Mouse (Mus musculus) CH12.LX (cell line): ENCODE measurements around the gene Prpf3. TPM values are rescaled to one million over a fixed set of nuclear protein-coding genes. Genes with fewer than 3 reads are reported as not detected.

ENCODE experiments used
- DNase-seq: peaks from one replicate; pipeline ENCODE4 v3.0.0-alpha.2; 2013; ENCODE audit errors: extremely low read depth
- H3K27ac ChIP-seq: 2 replicates; pipeline ENCODE4 v1.5.1; 2012; ENCODE audit warnings: low read depth, mild to moderate bottlenecking, control low read depth, moderate library complexity; ENCODE audit not compliant: insufficient read depth
- H3K27me3 ChIP-seq: replicated peaks from 2 replicates; pipeline ENCODE3; 2012; ENCODE audit warnings: inconsistent platforms
- H3K36me3 ChIP-seq, 2 experiments: replicated peaks in 1 of 2; 2 replicates each; pipeline versions ENCODE3 to v1.6.1; 2012; ENCODE audit warnings: inconsistent platforms in 1 of 2, low read length in 1 of 2, mild to moderate bottlenecking in 1 of 2, mixed read lengths in 1 of 2, moderate library complexity in 1 of 2; ENCODE audit not compliant: control insufficient read depth in 1 of 2, insufficient read depth in 1 of 2
- H3K4me1 ChIP-seq, 2 experiments: 2 replicates each; pipeline ENCODE4 v1.6.1; 2012; ENCODE audit warnings: inconsistent platforms in 1 of 2, moderate library complexity in 1 of 2; ENCODE audit not compliant: insufficient read depth in 2 of 2, control insufficient read depth in 1 of 2
- H3K4me2 ChIP-seq: 2 replicates; pipeline ENCODE4 v1.6.1; 2012; ENCODE audit warnings: low read depth, mild to moderate bottlenecking, control low read depth; ENCODE audit not compliant: poor library complexity, insufficient read depth, severe bottlenecking
- H3K4me3 ChIP-seq, 3 experiments: fragments of 150-350 bp in 1 of 3; sonication (generic) in 1 of 3; replicated peaks in 1 of 3; 2 replicates each; pipeline versions ENCODE3 to v1.5.1; 2011 to 2012; ENCODE audit warnings: low read depth in 2 of 3, low read length in 2 of 3, mild to moderate bottlenecking in 2 of 3, moderate library complexity in 2 of 3, control low read depth in 1 of 3, improper control_type of control experiment in 1 of 3, inconsistent platforms in 1 of 3, mixed read lengths in 1 of 3; ENCODE audit not compliant: poor library complexity in 1 of 3
- H3K79me2 ChIP-seq: replicated peaks from 2 replicates; pipeline ENCODE4 v1.6.1; 2012; ENCODE audit warnings: mild to moderate bottlenecking, moderate library complexity; ENCODE audit not compliant: control insufficient read depth, poor library complexity, insufficient read depth, severe bottlenecking; ENCODE audit errors: extremely low read depth
- H3K9ac ChIP-seq: 2 replicates; pipeline ENCODE4 v1.6.1; 2012; ENCODE audit warnings: low read depth, mild to moderate bottlenecking, control low read depth, moderate library complexity; ENCODE audit not compliant: insufficient read depth
- H3K9me3 ChIP-seq: replicated peaks from 2 replicates; pipeline ENCODE3; 2012; ENCODE audit warnings: low read length, inconsistent platforms, mixed read lengths
- CHD2 ChIP-seq: IDR thresholded peaks from 2 replicates; pipeline ENCODE4 v1.6.1; 2011; ENCODE audit warnings: low read length, improper control_type of control experiment
- CTCF ChIP-seq, 2 experiments: IDR thresholded peaks in 1 of 2; conservative IDR thresholded peaks in 1 of 2; 2 replicates each; pipeline ENCODE4 v1.5.1; 2011 to 2012; ENCODE audit warnings: low read depth in 2 of 2, low read length in 2 of 2, improper control_type of control experiment in 1 of 2, inconsistent platforms in 1 of 2, mild to moderate bottlenecking in 1 of 2, moderate library complexity in 1 of 2
- EP300 ChIP-seq: IDR thresholded peaks from 2 replicates; pipeline ENCODE4 v1.6.1; 2011; ENCODE audit warnings: low read length, improper control_type of control experiment
- ETS1 ChIP-seq: conservative IDR thresholded peaks from 2 replicates; pipeline ENCODE4 v1.6.1; 2012; ENCODE audit warnings: low read depth, mild to moderate bottlenecking, inconsistent platforms, low read length, improper control_type of control experiment, moderate library complexity
- IRF4 ChIP-seq: IDR thresholded peaks from 2 replicates; pipeline ENCODE4 v1.6.1; 2014; ENCODE audit warnings: low read depth, mild to moderate bottlenecking, inconsistent platforms, low read length, improper control_type of control experiment
- JUND ChIP-seq: conservative IDR thresholded peaks from 2 replicates; pipeline ENCODE4 v1.6.1; 2011; ENCODE audit warnings: low read depth, low read length, improper control_type of control experiment
- KAT2A ChIP-seq: IDR thresholded peaks from 2 replicates; pipeline ENCODE4 v1.6.1; 2012; ENCODE audit warnings: low read length, improper control_type of control experiment, inconsistent platforms; ENCODE audit not compliant: insufficient replicate concordance
- MAFK ChIP-seq: IDR thresholded peaks from 2 replicates; pipeline ENCODE4 v1.6.1; 2011; ENCODE audit warnings: low read length, improper control_type of control experiment; ENCODE audit not compliant: insufficient replicate concordance
- MAX ChIP-seq: IDR thresholded peaks from 2 replicates; pipeline ENCODE4 v1.6.1; 2011; ENCODE audit warnings: low read length, improper control_type of control experiment
- MAZ ChIP-seq: IDR thresholded peaks from 2 replicates; pipeline ENCODE4 v1.6.1; 2012; ENCODE audit warnings: low read depth, mild to moderate bottlenecking, inconsistent platforms, low read length, improper control_type of control experiment, moderate library complexity
- MYC ChIP-seq: IDR thresholded peaks from 2 replicates; pipeline ENCODE4 v1.6.1; 2011; ENCODE audit warnings: low read depth, mild to moderate bottlenecking, improper control_type of control experiment, low read length
- PAX5 ChIP-seq: IDR thresholded peaks from 2 replicates; pipeline ENCODE4 v1.6.1; 2012; ENCODE audit warnings: low read length, inconsistent platforms, mixed read lengths
- POLR2A ChIP-seq: IDR thresholded peaks from 2 replicates; pipeline ENCODE4 v1.6.1; 2011; ENCODE audit warnings: low read depth, mild to moderate bottlenecking, improper control_type of control experiment, low read length
- POLR2AphosphoS2 ChIP-seq: IDR thresholded peaks from 2 replicates; pipeline ENCODE4 v1.6.1; 2011; ENCODE audit warnings: low read depth, low read length, improper control_type of control experiment
- RCOR1 ChIP-seq: conservative IDR thresholded peaks from 2 replicates; pipeline ENCODE4 v1.6.1; 2012; ENCODE audit warnings: low read depth, mild to moderate bottlenecking, inconsistent platforms, low read length, improper control_type of control experiment
- SIN3A ChIP-seq: IDR thresholded peaks from 2 replicates; pipeline ENCODE4 v1.6.1; 2012; ENCODE audit warnings: low read length, improper control_type of control experiment, inconsistent platforms
- UBTF ChIP-seq: IDR thresholded peaks from 2 replicates; pipeline ENCODE4 v1.6.1; 2012; ENCODE audit warnings: low read depth, mild to moderate bottlenecking, inconsistent platforms, low read length, improper control_type of control experiment, moderate library complexity
- ZKSCAN1 ChIP-seq: IDR thresholded peaks from 2 replicates; pipeline ENCODE4 v1.6.1; 2012; ENCODE audit warnings: low read depth, inconsistent platforms, low read length, improper control_type of control experiment, borderline replicate concordance
- ZNF384 ChIP-seq: IDR thresholded peaks from 2 replicates; pipeline ENCODE4 v1.6.1; 2012; ENCODE audit warnings: low read depth, low read length, improper control_type of control experiment, inconsistent platforms
- dilution Hi-C: fragments of 300-500 bp; cut with MboI; formaldehyde crosslinking; loops from 2 replicates; pipeline ENCODE4 v1.14.3; 2020; ENCODE audit warnings: low sequenced_read_pairs; ENCODE audit not compliant: extremely low pct_unique_long_range_greater_than_20kb, extremely low pct_ligation_motif_present
- in situ Hi-C: fragments of 300-500 bp; cut with MboI; formaldehyde crosslinking; loops from 3 replicates; pipeline ENCODE4 v1.14.3; 2019; ENCODE audit warnings: low sequenced_read_pairs, low pct_ligation_motif_present, low pct_unique_long_range_greater_than_20kb, mixed read lengths
- polyA plus RNA-seq: library from polyadenylated mRNA; unstranded; fragments of >175 nt; gene quantifications from 2 replicates; pipeline ENCODE4 v1.2.1, GENCODE M21; 2012; ENCODE audit warnings: low read depth; ENCODE audit not compliant: insufficient read length
- total RNA-seq, 2 experiments: library from RNA; depleted of rRNA; stranded (reverse); fragments of 300-350 nt in 1 of 2; fragments of >200 nt in 1 of 2; gene quantifications; 2 replicates each; pipeline ENCODE4 v1.2.3; 2012 to 2014

Gene Prpf3
- total and polyA plus RNA-seq, 3 experiments: 11.5 to 67.8 (median 27.1) TPM

GRCm38 (mm10) chr3:95794299-95794698, 61.4 kb downstream of the Prpf3 start:
- Histone ChIP-seq H3K9me3 (no peaks in the 10 kb centered on the region), H3K36me3 (peaks cover 0 to 27% of the 10 kb centered on the region in 2 experiments), H3K4me3 (no peak overlapping the region), H3K4me2 (no peak overlapping the region), H3K27ac (no peak overlapping the region), H3K79me2 (peaks cover 43% of the 10 kb centered on the region), H3K27me3 (no peaks in the 10 kb centered on the region), H3K9ac (no peak overlapping the region), H3K4me1 (peaks cover 0 to 38% of the 10 kb centered on the region in 2 experiments; a peak in 2 of 4 replicates)
- no peak for DNase-seq
- in situ Hi-C loops: no loop called here
- TF ChIP-seq MAX: no peak
- TF ChIP-seq JUND: no peak
- no peak for TF ChIP-seq POLR2AphosphoS2
- TF ChIP-seq SIN3A: no peak
- TF ChIP-seq POLR2A: no peak
- no peak for TF ChIP-seq EP300
- TF ChIP-seq MAFK: no peak
- TF ChIP-seq ETS1: no peak
- no peak for TF ChIP-seq KAT2A
- TF ChIP-seq IRF4: no peak
- no peak for TF ChIP-seq CTCF (conservative IDR thresholded peaks at IDR 0.05 in 1 of 2, IDR thresholded peaks at IDR 0.05 in 1 of 2; ENCODE audit: low read depth in 2 of 2, low read length in 2 of 2)
- TF ChIP-seq ZKSCAN1: no peak
- dilution Hi-C loops: no loop called here

- TF ChIP-seq MYC (no peak), CHD2 (no peak)
- Histone ChIP-seq H3K27me3 (no peaks in the 10 kb centered on the region), H3K9ac (no peak overlapping the region), H3K4me2 (no peak overlapping the region), H3K36me3 (peaks cover 0 to 29% of the 10 kb centered on the region in 2 experiments), H3K79me2 (peaks cover 43% of the 10 kb centered on the region), H3K4me1 (peaks cover 0 to 40% of the 10 kb centered on the region in 2 experiments; a peak in 2 of 4 replicates), H3K4me3 (no peak overlapping the region), H3K27ac (no peak overlapping the region), H3K9me3 (no peaks in the 10 kb centered on the region)
- DNase-seq: no peak
- dilution Hi-C loops (no loop called here), in situ Hi-C loops (no loop called here)
Observed at GRCm38 (mm10) chr3:95793662-95794061, 62.0 kb downstream of the Prpf3 start.

GRCm38 (mm10) chr3:95785501-95785900, 70.2 kb downstream of the Prpf3 start:
- Histone ChIP-seq H3K9me3 (no peaks in the 10 kb centered on the region), H3K4me2 (no peak overlapping the region), H3K27me3 (no peaks in the 10 kb centered on the region), H3K79me2 (peaks cover 8% of the 10 kb centered on the region), H3K36me3 (peaks cover 48 to 75% of the 10 kb centered on the region in 2 experiments), H3K27ac (no peak overlapping the region), H3K9ac (no peak overlapping the region), H3K4me3 (no peak overlapping the region), H3K4me1 (peaks cover 0 to 13% of the 10 kb centered on the region in 2 experiments; a peak in 2 of 4 replicates)
- no peak for TF ChIP-seq ETS1
- no peak for TF ChIP-seq MYC
- TF ChIP-seq PAX5: no peak
- TF ChIP-seq UBTF: no peak
- no peak for TF ChIP-seq CTCF (conservative IDR thresholded peaks at IDR 0.05 in 1 of 2, IDR thresholded peaks at IDR 0.05 in 1 of 2; ENCODE audit: low read depth in 2 of 2, low read length in 2 of 2)
- no peak for TF ChIP-seq CHD2
- TF ChIP-seq MAZ: no peak
- no peak for TF ChIP-seq RCOR1
- no peak for TF ChIP-seq ZKSCAN1
- no peak for TF ChIP-seq ZNF384
- in situ Hi-C loops: no loop called here
- DNase-seq: no peak
- dilution Hi-C loops: no loop called here
